Mouse (Mus musculus): ENCODE results near the gene Thap12. TPM values are rescaled to one million over a fixed set of nuclear protein-coding genes. Genes with fewer than 3 reads are reported as not detected.

The Thap12 gene
- polyA plus RNA-seq, 1 experiment from 2014 or later, result 72.0 TPM

GRCm38 (mm10) chr7:98733958-98734357 lies 31.1 kb downstream of the Thap12 start:
- no peak for ATAC-seq (ENCODE audit: low FRiP score, low read depth)
- Histone ChIP-seq H3K4me1 (0 out of 2 replicates have a peak, but pooled peaks cover 8% of the 10 kb centered on the region), H3K27me3 (replicated peaks) (no peaks in the 10 kb centered on the region), H3K4me3 (no peak overlapping the region), H3K4me2 (replicated peaks) (no peak overlapping the region), H3K9me3 (no peaks in the 10 kb centered on the region), H3K27ac (no peak overlapping the region), H3K36me3 (no peaks in the 10 kb centered on the region), H3K9ac (no peak overlapping the region)
- 86% methylated on average over 4 of the region's 4 CpGs for WGBS

- Histone ChIP-seq H3K36me3 (no peaks in the 10 kb centered on the region), H3K4me1 (0 out of 2 replicates have a peak, but pooled peaks cover under 1% of the 10 kb centered on the region), H3K27me3 (replicated peaks) (no peaks in the 10 kb centered on the region), H3K27ac (no peak overlapping the region), H3K9ac (no peak overlapping the region), H3K4me2 (replicated peaks) (no peak overlapping the region), H3K9me3 (no peaks in the 10 kb centered on the region), H3K4me3 (no peak overlapping the region)
- 33% methylated on average over 10 of the region's 10 CpGs for WGBS
- ATAC-seq (ENCODE audit: low FRiP score, low read depth), result no peak
These were observed 32.0 kb downstream of the Thap12 start for GRCm38 (mm10) chr7:98734876-98735275.

- Histone ChIP-seq H3K36me3 (no peaks in the 10 kb centered on the region), H3K27ac (no peak overlapping the region), H3K4me2 (replicated peaks) (no peak overlapping the region), H3K4me1 (peaks cover 6% of the 10 kb centered on the region; the same call in 1 of the 2 replicates), H3K9ac (no peak overlapping the region), H3K9me3 (no peaks in the 10 kb centered on the region), H3K4me3 (no peak overlapping the region), H3K27me3 (replicated peaks) (no peaks in the 10 kb centered on the region)
- 79% methylated on average over 7 of the region's 7 CpGs for WGBS
- ATAC-seq (ENCODE audit: low FRiP score, low read depth), result no peak
These were observed 34.1 kb downstream of the Thap12 start for GRCm38 (mm10) chr7:98736780-98737550.

GRCm38 (mm10) chr7:98740363-98740762 lies 37.5 kb downstream of the Thap12 start:
- no peak for ATAC-seq (ENCODE audit: low FRiP score, low read depth)
- Histone ChIP-seq H3K4me1 (peaks cover 6% of the 10 kb centered on the region; the same call in 1 of the 2 replicates), H3K9ac (no peak overlapping the region), H3K36me3 (no peaks in the 10 kb centered on the region), H3K9me3 (no peaks in the 10 kb centered on the region), H3K27ac (no peak overlapping the region), H3K27me3 (replicated peaks) (no peaks in the 10 kb centered on the region; the same call in 1 of the 2 replicates), H3K4me3 (no peak overlapping the region), H3K4me2 (replicated peaks) (no peak overlapping the region)
- 16% methylated on average over 5 of the region's 5 CpGs for WGBS

GRCm38 (mm10) chr7:98743312-98743711 lies 40.4 kb downstream of the Thap12 start:
- Histone ChIP-seq H3K36me3 (no peaks in the 10 kb centered on the region), H3K27ac (no peak overlapping the region), H3K4me1 (peaks cover 6% of the 10 kb centered on the region; the same call in 1 of the 2 replicates), H3K27me3 (replicated peaks) (peaks cover 4% of the 10 kb centered on the region; the same call in 1 of the 2 replicates), H3K4me3 (no peak overlapping the region), H3K9me3 (no peaks in the 10 kb centered on the region), H3K9ac (no peak overlapping the region), H3K4me2 (replicated peaks) (no peak overlapping the region)
- peak; percentile 33; the same call in 1 of the 2 replicates for ATAC-seq (ENCODE audit: low FRiP score, low read depth)
- WGBS, result 8% methylated on average over 3 of the region's 3 CpGs

GRCm38 (mm10) chr7:98750404-98750803 lies 47.5 kb downstream of the Thap12 start:
- H3K36me3 ChIP-seq, result no peaks in the 10 kb centered on the region
- no peak overlapping the region for H3K27ac ChIP-seq
- no peaks in the 10 kb centered on the region for H3K9me3 ChIP-seq
- H3K4me2 ChIP-seq (replicated peaks), result no peak overlapping the region
- peaks cover 4% of the 10 kb centered on the region for H3K4me1 ChIP-seq
- no peak overlapping the region for H3K4me3 ChIP-seq
- H3K27me3 ChIP-seq (replicated peaks), result 0 out of 2 replicates have a peak, but pooled peaks cover 4% of the 10 kb centered on the region
- 77% methylated on average over 10 of the region's 10 CpGs for WGBS
- H3K9ac ChIP-seq, result no peak overlapping the region
- ATAC-seq (ENCODE audit: low FRiP score, low read depth), result no peak

- 76% methylated on average over 8 of the region's 8 CpGs for WGBS
- H3K9me3 ChIP-seq, result no peaks in the 10 kb centered on the region
- ATAC-seq (ENCODE audit: low FRiP score, low read depth), result no peak
These were observed 49.8 kb downstream of the Thap12 start for GRCm38 (mm10) chr7:98752680-98753079.

GRCm38 (mm10) chr7:98756050-98756449 lies 53.1 kb downstream of the Thap12 start:
- Histone ChIP-seq H3K36me3 (no peaks in the 10 kb centered on the region), H3K4me1 (peaks cover 4% of the 10 kb centered on the region), H3K27me3 (replicated peaks) (no peaks in the 10 kb centered on the region), H3K9me3 (no peaks in the 10 kb centered on the region), H3K9ac (no peak overlapping the region), H3K27ac (no peak overlapping the region), H3K4me2 (replicated peaks) (no peak overlapping the region), H3K4me3 (no peak overlapping the region)
- 54% methylated on average over 11 of the region's 11 CpGs for WGBS
- ATAC-seq (ENCODE audit: low FRiP score, low read depth), result no peak

More at GRCm38 (mm10) chr7:98752680-98753079, 49.8 kb downstream of the Thap12 start:
- H3K27ac ChIP-seq, result no peak overlapping the region
- H3K4me3 ChIP-seq, result no peak overlapping the region
- H3K36me3 ChIP-seq, result no peaks in the 10 kb centered on the region
- H3K27me3 ChIP-seq (replicated peaks), result 0 out of 2 replicates have a peak, but pooled peaks cover 4% of the 10 kb centered on the region
- no peak overlapping the region for H3K4me2 ChIP-seq (replicated peaks)
- H3K4me1 ChIP-seq, result peaks cover 4% of the 10 kb centered on the region
- H3K9ac ChIP-seq, result no peak overlapping the region

- WGBS, result 77% methylated on average over 8 of the region's 8 CpGs
- ATAC-seq (ENCODE audit: low FRiP score, low read depth), result no peak
- no peak overlapping the region for H3K4me2 ChIP-seq (replicated peaks)
These were observed 53.7 kb downstream of the Thap12 start for GRCm38 (mm10) chr7:98756556-98756955.

GRCm38 (mm10) chr7:98760126-98760525 lies 57.2 kb downstream of the Thap12 start:
- Histone ChIP-seq H3K36me3 (no peaks in the 10 kb centered on the region), H3K27ac (no peak overlapping the region), H3K9ac (no peak overlapping the region), H3K4me1 (no peaks in the 10 kb centered on the region; the same call in 1 of the 2 replicates), H3K9me3 (no peaks in the 10 kb centered on the region), H3K4me3 (no peak overlapping the region), H3K27me3 (replicated peaks) (no peaks in the 10 kb centered on the region), H3K4me2 (replicated peaks) (no peak overlapping the region)
- WGBS, result 82% methylated on average over 5 of the region's 5 CpGs
- ATAC-seq (ENCODE audit: low FRiP score, low read depth), result no peak

More at GRCm38 (mm10) chr7:98756556-98756955, 53.7 kb downstream of the Thap12 start:
- peaks cover 4% of the 10 kb centered on the region for H3K4me1 ChIP-seq
- no peak overlapping the region for H3K27ac ChIP-seq
- H3K27me3 ChIP-seq (replicated peaks), result no peaks in the 10 kb centered on the region
- H3K9me3 ChIP-seq, result no peaks in the 10 kb centered on the region
- no peaks in the 10 kb centered on the region for H3K36me3 ChIP-seq
- H3K9ac ChIP-seq, result no peak overlapping the region
- no peak overlapping the region for H3K4me3 ChIP-seq

- Histone ChIP-seq H3K36me3 (no peaks in the 10 kb centered on the region), H3K27ac (no peak overlapping the region), H3K27me3 (replicated peaks) (no peaks in the 10 kb centered on the region), H3K4me1 (no peaks in the 10 kb centered on the region), H3K4me3 (no peak overlapping the region), H3K9ac (no peak overlapping the region), H3K4me2 (replicated peaks) (no peak overlapping the region), H3K9me3 (no peaks in the 10 kb centered on the region)
- 81% methylated on average over 10 of the region's 10 CpGs for WGBS
- ATAC-seq (ENCODE audit: low FRiP score, low read depth), result no peak
These were observed 61.0 kb downstream of the Thap12 start for GRCm38 (mm10) chr7:98763911-98764310.

GRCm38 (mm10) chr7:98767261-98767660 lies 64.4 kb downstream of the Thap12 start:
- Histone ChIP-seq H3K4me2 (replicated peaks) (no peak overlapping the region), H3K9me3 (no peaks in the 10 kb centered on the region), H3K9ac (no peak overlapping the region), H3K27ac (no peak overlapping the region), H3K4me3 (no peak overlapping the region), H3K27me3 (replicated peaks) (no peaks in the 10 kb centered on the region), H3K4me1 (peaks cover 4% of the 10 kb centered on the region; the same call in 1 of the 2 replicates), H3K36me3 (no peaks in the 10 kb centered on the region)
- no peak for ATAC-seq (ENCODE audit: low FRiP score, low read depth)
- 63% methylated on average over 6 of the region's 6 CpGs for WGBS
